Mouse (Mus musculus) neural tube, postnatal 0 days (tissue): ENCODE data around the gene Pla2g12a. TPM values are rescaled to one million over a fixed set of nuclear protein-coding genes. Genes with fewer than 3 reads are reported as not detected.

Experiments used
- polyA plus RNA-seq: library from polyadenylated mRNA; unstranded; fragments of >200 nt; fragmentation: Nextera tagmentation; extraction: Ambion mirVana; gene quantifications from 2 replicates; pipeline ENCODE4 v1.2.1, GENCODE M21; 2015

Pla2g12a gene
- 50.4 and 52.4 TPM in 2 replicates for polyA plus RNA-seq

GRCm38 (mm10) chr3:129878405-129879021 lies at the start of gene Pla2g12a:
Gene Pla2g12a (plus strand): TSS chr3:129878606.

GRCm38 (mm10) chr3:129831035-129831568 lies 47.3 kb upstream of the Pla2g12a start, which contains the start of gene Gar1:
Gene Gar1 (minus strand): TSS chr3:129831396.

GRCm38 (mm10) chr3:129835388-129835934 lies 42.9 kb upstream of the Pla2g12a start, which contains the start of gene Cfi:
Gene Cfi (plus strand): TSS chr3:129835884.

GRCm38 (mm10) chr3:129901271-129901809 lies 22.9 kb downstream of the Pla2g12a start, which contains the start of gene Casp6:
Gene Casp6 (plus strand): TSS chr3:129901425.

Other genes starting within 250 kb of the Pla2g12a start
- 0.92 and 1.2 TPM in 2 replicates for gene Egf, start 123.3 kb upstream of the Pla2g12a start, polyA plus RNA-seq
- 0.09 TPM in 1 of 2 replicates, not detected in the other for gene Lrit3, start 74.6 kb upstream of the Pla2g12a start, polyA plus RNA-seq
- gene Rrh, start 56.0 kb upstream of the Pla2g12a start, polyA plus RNA-seq, result 0.08 TPM in 1 of 2 replicates, not detected in the other
- 43.4 and 44.9 TPM in 2 replicates for gene Gar1, start 47.2 kb upstream of the Pla2g12a start, polyA plus RNA-seq
- gene Cfi, start 42.7 kb upstream of the Pla2g12a start, polyA plus RNA-seq, result 0.39 and 0.57 TPM in 2 replicates
- gene Casp6, start 22.8 kb downstream of the Pla2g12a start, polyA plus RNA-seq, result 17.7 and 20.8 TPM in 2 replicates
- gene Mcub, start 91.6 kb downstream of the Pla2g12a start, polyA plus RNA-seq, result 14.5 and 15.1 TPM in 2 replicates
- 24.8 and 31.0 TPM in 2 replicates for gene Sec24b, start 182.9 kb downstream of the Pla2g12a start, polyA plus RNA-seq